Mouse (Mus musculus) small intestine, adult 2 months (tissue): ENCODE data around the gene 1700042G07Rik. TPM values are rescaled to one million over a fixed set of nuclear protein-coding genes. Genes with fewer than 3 reads are reported as not detected.

Experiments
- H3K27ac ChIP-seq: fragments of 200-500 bp; 2 replicates; pipeline ENCODE4 v1.5.1; 2012; ENCODE audit warnings: low read depth, low read length, control low read depth, inconsistent platforms; ENCODE audit not compliant: insufficient read depth
- H3K27me3 ChIP-seq: fragments of 200-500 bp; 2 replicates; pipeline ENCODE4 v1.6.1; 2012; ENCODE audit warnings: mild to moderate bottlenecking, moderate library complexity, low read length, inconsistent platforms; ENCODE audit not compliant: control insufficient read depth, insufficient read depth
- H3K36me3 ChIP-seq: fragments of 200-500 bp; 2 replicates; pipeline ENCODE4 v1.6.1; 2012; ENCODE audit warnings: mild to moderate bottlenecking, low read length, control low read depth, inconsistent platforms; ENCODE audit not compliant: control insufficient read depth, insufficient read depth
- H3K4me1 ChIP-seq: fragments of 200-500 bp; 2 replicates; pipeline ENCODE4 v1.6.1; 2012; ENCODE audit warnings: low read length, inconsistent platforms, mixed read lengths; ENCODE audit not compliant: control insufficient read depth, insufficient read depth, insufficient read length
- H3K4me3 ChIP-seq: fragments of 200-500 bp; 2 replicates; pipeline ENCODE4 v1.5.1; 2012; ENCODE audit warnings: low read depth, mild to moderate bottlenecking, control low read depth, inconsistent platforms, low read length, moderate library complexity
- CTCF ChIP-seq: fragments of 200-500 bp; IDR thresholded peaks from 2 replicates; pipeline ENCODE4 v1.5.1; 2012; ENCODE audit warnings: low read depth, mild to moderate bottlenecking, control low read depth, inconsistent platforms, low read length, moderate library complexity, mixed read lengths; ENCODE audit not compliant: insufficient replicate concordance, insufficient read length; ENCODE audit errors: extremely low read depth
- POLR2A ChIP-seq: fragments of 200-500 bp; IDR thresholded peaks from 2 replicates; pipeline ENCODE4 v1.6.1; 2012; ENCODE audit warnings: low read depth, mild to moderate bottlenecking, control low read depth, inconsistent platforms, low read length, moderate library complexity
- WGBS: fragments of 180-500 bp; shearing (Covaris S2); methylation state at CpG from one replicate; pipeline ENCODE4 v1.1.7; 2018; 5-methylcytosine and 5-hydroxymethylcytosine counted together
- polyA plus RNA-seq: library from polyadenylated mRNA; depleted of rRNA; stranded (reverse); fragments of >200 nt; gene quantifications from 2 replicates; pipeline ENCODE4 v1.2.3, GENCODE M21; 2012; rRNA removed

Gene 1700042G07Rik
- polyA plus RNA-seq, 1 experiment = not detected

DNA sequence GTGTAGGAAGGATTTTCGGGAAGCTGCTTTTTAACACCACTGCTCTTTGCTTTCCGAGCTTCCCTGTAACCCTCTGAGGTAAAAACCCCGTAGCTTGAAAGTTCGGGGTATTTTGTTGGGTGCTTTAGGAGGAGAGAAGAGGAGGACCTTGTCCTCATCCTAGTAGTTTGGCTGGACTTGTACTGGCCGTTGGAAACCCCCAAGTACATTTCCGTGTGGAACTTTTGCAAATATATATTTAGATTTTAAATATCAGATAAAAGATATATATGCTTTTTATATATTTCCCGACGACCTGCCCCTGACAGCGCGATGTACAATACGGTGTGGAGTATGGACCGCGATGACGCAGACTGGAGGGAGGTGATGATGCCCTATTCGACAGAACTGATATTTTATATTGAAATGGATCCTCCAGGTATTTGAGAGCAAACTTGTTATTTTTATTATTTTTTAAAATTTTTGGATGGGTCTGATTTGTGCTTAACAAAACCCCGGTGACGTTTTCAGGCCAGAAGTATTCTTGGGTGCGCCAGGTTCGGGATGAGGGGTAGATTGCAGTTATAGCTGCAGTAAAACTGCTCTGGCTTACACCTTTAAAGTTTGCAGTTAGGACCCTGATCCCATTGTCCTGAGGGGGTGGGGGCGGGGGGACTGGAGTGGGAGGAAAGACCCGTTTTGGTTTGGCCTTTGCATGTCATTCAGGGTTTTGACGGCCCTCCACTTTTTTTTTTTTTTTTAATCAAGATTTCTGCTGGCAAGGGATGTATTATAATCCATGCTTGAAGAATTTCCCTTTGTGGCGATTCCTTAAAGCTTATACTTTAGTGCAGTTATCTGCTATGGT, 49.0 kb downstream of the 1700042G07Rik start:
- TF ChIP-seq POLR2A (no peak), CTCF (no peak)
- H3K27me3 ChIP-seq = no peaks in the 10 kb centered on the region
- 2% methylated on average over 23 of the region's 23 CpGs for WGBS

GRCm38 (mm10) chr4:116222843-116223119, 49.6 kb downstream of the 1700042G07Rik start:
- Histone ChIP-seq H3K4me1 (no peaks in the 10 kb centered on the region), H3K4me3 (no peak overlapping the region), H3K36me3 (no peaks in the 10 kb centered on the region), H3K27me3 (no peaks in the 10 kb centered on the region), H3K27ac (no peak overlapping the region)
- TF ChIP-seq CTCF (no peak), POLR2A (no peak)
- 46% methylated on average over 6 of the region's 6 CpGs for WGBS

More for the DNA sequence above, 49.0 kb downstream of the 1700042G07Rik start:
- Histone ChIP-seq H3K27ac (peak overlapping the region; percentile 91), H3K36me3 (no peaks in the 10 kb centered on the region), H3K4me3 (peak overlapping the region; percentile 87), H3K4me1 (no peaks in the 10 kb centered on the region)

Other genes starting within 250 kb of the 1700042G07Rik start
- gene Dmbx1, start 233.4 kb upstream of the 1700042G07Rik start, polyA plus RNA-seq = not detected in 2 replicates
- gene Faah, start 155.4 kb upstream of the 1700042G07Rik start, polyA plus RNA-seq = 57.9 and 89.2 TPM in 2 replicates
- 2.7 and 3.7 TPM in 2 replicates for gene Nsun4, start 119.5 kb upstream of the 1700042G07Rik start, polyA plus RNA-seq
- gene Uqcrh, start 98.3 kb upstream of the 1700042G07Rik start, polyA plus RNA-seq = 45.6 and 60.5 TPM in 2 replicates
- gene Lrrc41, start 98.1 kb upstream of the 1700042G07Rik start, polyA plus RNA-seq = 43.2 and 64.7 TPM in 2 replicates
- gene Rad54l, start 49.7 kb upstream of the 1700042G07Rik start, polyA plus RNA-seq = 0.76 and 1.5 TPM in 2 replicates
- 8.3 and 10.5 TPM in 2 replicates for gene Pomgnt1, start 49.5 kb upstream of the 1700042G07Rik start, polyA plus RNA-seq
- 0.85 and 1.4 TPM in 2 replicates for gene Lurap1, start 22.0 kb upstream of the 1700042G07Rik start, polyA plus RNA-seq
- 30.5 and 34.8 TPM in 2 replicates for gene Tspan1, start 5.8 kb upstream of the 1700042G07Rik start, polyA plus RNA-seq
- gene Gm49337, start within 50 bp of the 1700042G07Rik start, polyA plus RNA-seq = not detected in 2 replicates
- 1.8 and 2.7 TPM in 2 replicates for gene Pik3r3, start 48.2 kb downstream of the 1700042G07Rik start, polyA plus RNA-seq